Mouse (Mus musculus): ENCODE results near the gene Mrpl4. TPM values are rescaled to one million over a fixed set of nuclear protein-coding genes. Genes with fewer than 3 reads are reported as not detected.

The Mrpl4 gene
- total and polyA plus RNA-seq, 3 experiments, result 42.1 to 103 (median 94.8) TPM

GRCm38 (mm10) chr9:21014691-21015570 lies 12.4 kb downstream of the Mrpl4 start:
- Histone ChIP-seq H3K79me2 (replicated peaks; ENCODE audit: control insufficient read depth, extremely low read depth, insufficient read depth, poor library complexity, severe bottlenecking) (peaks cover 38% of the 10 kb centered on the region), H3K4me1 (ENCODE audit: control insufficient read depth in 1 of 2, insufficient read depth in 2 of 2) (peaks cover 17 to 33% of the 10 kb centered on the region in 2 experiments), H3K9ac (ENCODE audit: insufficient read depth, low read depth) (peak overlapping the region; percentile 32), H3K4me2 (ENCODE audit: insufficient read depth, low read depth, poor library complexity, severe bottlenecking) (peak overlapping the region; percentile 54), H3K27ac (ENCODE audit: insufficient read depth, low read depth) (peak overlapping the region; percentile 77), H3K4me3 (replicated peaks in 1 of 3; ENCODE audit: low read depth in 2 of 3, low read length in 2 of 3, poor library complexity in 1 of 3) (peak overlapping the region; percentile 51 to 69 (median 60)), H3K36me3 (replicated peaks in 1 of 2; ENCODE audit: control insufficient read depth in 1 of 2, insufficient read depth in 1 of 2, low read length in 1 of 2) (peaks cover 15 to 27% of the 10 kb centered on the region in 2 experiments), H3K27me3 (replicated peaks) (no peaks in the 10 kb centered on the region), H3K9me3 (replicated peaks; ENCODE audit: low read length) (no peaks in the 10 kb centered on the region)
- DNase-seq (ENCODE audit: extremely low read depth), result peak; percentile 75
- TF ChIP-seq ETS1 (conservative IDR thresholded peaks at IDR 0.05; ENCODE audit: low read depth, low read length) (peak; percentile 18; the same call in 1 of the 2 replicates), MAX (IDR thresholded peaks at IDR 0.05; ENCODE audit: low read length) (peak; percentile 38), NELFE (IDR thresholded peaks at IDR 0.05; ENCODE audit: low read depth, low read length) (peak; percentile 38), CTCF (conservative IDR thresholded peaks at IDR 0.05 in 1 of 2, IDR thresholded peaks at IDR 0.05 in 1 of 2; ENCODE audit: low read depth in 2 of 2, low read length in 2 of 2) (no peak), IRF4 (IDR thresholded peaks at IDR 0.05; ENCODE audit: low read depth, low read length) (peak; percentile 62), POLR2AphosphoS2 (IDR thresholded peaks at IDR 0.05; ENCODE audit: low read depth, low read length) (no peak), E2F4 (IDR thresholded peaks at IDR 0.05; ENCODE audit: insufficient replicate concordance, low read depth, low read length) (no peak), CHD1 (IDR thresholded peaks at IDR 0.05; ENCODE audit: low read depth, low read length) (no peak), SMC3 (IDR thresholded peaks at IDR 0.05; ENCODE audit: low read depth, low read length) (no peak), MYC (IDR thresholded peaks at IDR 0.05; ENCODE audit: low read depth, low read length) (peak; percentile 48; the same call in 1 of the 2 replicates), ZC3H11A (IDR thresholded peaks at IDR 0.05; ENCODE audit: low read depth, low read length) (no peak), TCF12 (IDR thresholded peaks at IDR 0.05; ENCODE audit: low read depth, low read length) (0 out of 2 replicates have a peak, but pooled peaks have one; percentile 22), SIN3A (IDR thresholded peaks at IDR 0.05; ENCODE audit: low read length) (peak; percentile 92), ELF1 (IDR thresholded peaks at IDR 0.05; ENCODE audit: low read depth, low read length) (peak; percentile 80), HCFC1 (IDR thresholded peaks at IDR 0.05; ENCODE audit: low read depth, low read length) (peak; percentile 50; the same call in 1 of the 2 replicates), ZMIZ1 (IDR thresholded peaks at IDR 0.05; ENCODE audit: low read depth, low read length) (peak; percentile 24; the same call in 1 of the 2 replicates), EP300 (IDR thresholded peaks at IDR 0.05; ENCODE audit: low read length) (peak; percentile 55; the same call in 1 of the 2 replicates), MAZ (IDR thresholded peaks at IDR 0.05; ENCODE audit: low read depth, low read length) (peak; percentile 65; the same call in 1 of the 2 replicates), ZKSCAN1 (IDR thresholded peaks at IDR 0.05; ENCODE audit: borderline replicate concordance, low read depth, low read length) (no peak), BHLHE40 (IDR thresholded peaks at IDR 0.05; ENCODE audit: low read depth, low read length) (peak; percentile 85), PAX5 (IDR thresholded peaks at IDR 0.05; ENCODE audit: low read length) (no peak), KAT2A (IDR thresholded peaks at IDR 0.05; ENCODE audit: insufficient replicate concordance, low read length) (no peak), JUND (conservative IDR thresholded peaks at IDR 0.05; ENCODE audit: low read depth, low read length) (no peak), MXI1 (IDR thresholded peaks at IDR 0.05; ENCODE audit: low read depth, low read length) (peak; percentile 86), CHD2 (IDR thresholded peaks at IDR 0.05; ENCODE audit: low read length) (peak; percentile 78), MEF2A (IDR thresholded peaks at IDR 0.05; ENCODE audit: borderline replicate concordance, low read depth, low read length) (no peak), USF2 (conservative IDR thresholded peaks at IDR 0.05; ENCODE audit: low read depth, low read length) (no peak)
- dilution Hi-C loops (cut with MboI; ENCODE audit: extremely low pct_ligation_motif_present, extremely low pct_unique_long_range_greater_than_20kb, low sequenced_read_pairs) (no loop called here), in situ Hi-C loops (cut with MboI; ENCODE audit: low pct_ligation_motif_present, low pct_unique_long_range_greater_than_20kb, low sequenced_read_pairs) (loop anchor here (10.0 kb wide), 1 partner anchor 130 kb away; the partner anchor contains the start of gene Cdc37)
